Mouse (Mus musculus) embryonic fibroblast, embryonic 13.5 days (primary cell): ENCODE data around the gene Fam124b. TPM values are rescaled to one million over a fixed set of nuclear protein-coding genes. Genes with fewer than 3 reads are reported as not detected.

Experiments used
- H3K27ac ChIP-seq: 2 replicates; pipeline ENCODE4 v1.5.1; 2012; ENCODE audit warnings: low read length, control low read depth, inconsistent platforms; ENCODE audit not compliant: insufficient read depth
- H3K4me1 ChIP-seq: 2 replicates; pipeline ENCODE4 v1.6.1; 2011; ENCODE audit warnings: low read length; ENCODE audit not compliant: control insufficient read depth, insufficient read depth
- H3K4me3 ChIP-seq: 2 replicates; pipeline ENCODE4 v1.5.1; 2011; ENCODE audit warnings: mild to moderate bottlenecking, control low read depth, low read length; ENCODE audit not compliant: insufficient read depth
- CTCF ChIP-seq: IDR thresholded peaks from 2 replicates; pipeline ENCODE4 v1.5.1; 2011; ENCODE audit warnings: mild to moderate bottlenecking, control low read depth, low read length, moderate library complexity, borderline replicate concordance; ENCODE audit not compliant: insufficient read depth
- POLR2A ChIP-seq: IDR thresholded peaks from 2 replicates; pipeline ENCODE4 v1.6.1; 2011; ENCODE audit warnings: low read depth, mild to moderate bottlenecking, control low read depth, low read length, moderate library complexity
- polyA plus RNA-seq: library from polyadenylated mRNA; stranded (reverse); fragments of >200 nt; gene quantifications from 2 replicates; pipeline ENCODE4 v1.2.4, GENCODE M21; 2011; ENCODE audit warnings: low read depth; ENCODE audit not compliant: missing spikeins, insufficient read length

The Fam124b gene
- polyA plus RNA-seq, 1 experiment, result 0.18 TPM

DNA sequence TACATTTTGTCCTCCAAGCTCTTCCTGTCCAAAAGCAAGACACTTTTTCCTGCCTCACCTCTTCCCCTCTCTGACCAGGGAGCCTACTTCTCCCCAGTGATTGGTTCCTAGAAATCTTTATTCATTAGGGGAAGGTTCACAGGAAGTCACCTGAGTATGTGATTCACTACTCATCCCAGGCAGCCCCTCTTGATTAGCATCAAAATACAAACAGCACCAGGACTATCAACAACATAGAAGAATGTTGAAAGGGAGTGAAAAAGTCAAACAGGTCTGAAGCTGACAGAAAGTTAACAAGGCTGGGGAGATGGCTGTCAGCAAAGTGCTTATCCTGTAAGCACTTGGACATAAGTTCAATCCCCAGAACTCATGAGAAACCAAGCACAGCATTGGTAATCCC, 67.6 kb downstream of the Fam124b start:
- TF ChIP-seq CTCF, result no peak
- no peak for TF ChIP-seq POLR2A
- H3K27ac ChIP-seq, result no peak overlapping the region
- H3K4me1 ChIP-seq, result no peaks in the 10 kb centered on the region
- no peak overlapping the region for H3K4me3 ChIP-seq

Other genes with a start within 250 kb of the Fam124b start
- gene Cul3, start 122.0 kb upstream of the Fam124b start, polyA plus RNA-seq, result 156 and 189 TPM in 2 replicates
- not detected in 2 replicates for gene Gm45261, start 243.0 kb upstream of the Fam124b start, polyA plus RNA-seq